In the genomic region with DNA sequence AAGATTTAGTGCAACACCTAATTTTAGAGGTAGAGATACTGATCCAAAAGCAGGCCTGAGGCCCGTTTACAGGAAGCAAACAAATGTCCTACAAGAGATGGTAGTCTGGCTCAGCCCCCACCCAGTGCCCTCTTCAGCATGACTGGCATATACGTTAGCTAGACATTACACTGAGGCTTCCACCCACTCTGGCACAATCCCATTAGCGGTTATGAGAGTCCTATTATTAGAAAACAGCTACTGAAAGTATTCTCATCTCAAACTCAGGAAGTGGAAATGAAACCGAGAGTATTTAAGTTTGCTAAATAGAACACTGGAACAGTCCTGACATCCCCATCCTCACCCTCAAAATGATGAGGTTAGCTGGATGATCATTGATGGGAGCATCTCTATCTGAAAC, we compare ENCODE assay signal across 18 mouse cellular contexts.
DNase-seq lines count a peak whose midpoint lies in the region; ATAC-seq lines count a peak whose summit lies in the region.
"Had no signal": no experiment of that assay in that cellular context is flagged by ENCODE, and none has a peak within 500 bp of the region (broad histone marks: within the 10 kb centered on the region; RNA-seq: fewer than 3 reads in every experiment).

No protein-coding gene starts in this region.

- DNase-seq in heart, adult 8-10 months (ENCODE audit: low spot score), result peak; percentile 19
- no peak for DNase-seq in heart, embryonic 10.5 days (ENCODE audit: low spot score)
- DNase-seq in layer of hippocampus, adult 9-11 months, result peak; percentile 46
- DNase-seq in layer of hippocampus, postnatal 25 days (ENCODE audit: extremely low spot score in 1 of 2, low spot score in 1 of 2), result no peak
- DNase-seq in ovary, postnatal 14 days (ENCODE audit: low spot score), result no peak
- DNase-seq: cerebellum, adult 9-10 months; kidney, postnatal 25 days; lung, adult 18-20 months; spleen, adult 18-20 months; thymus, postnatal 36 days had no signal

- no peaks in the 10 kb centered on the region for H3K9me3 ChIP-seq in heart, embryonic 10.5 days
- no peaks in the 10 kb centered on the region for H3K9me3 ChIP-seq in intestine, embryonic 15.5 days
- H3K9me3 ChIP-seq: embryonic facial prominence, embryonic 15.5 days; forebrain, embryonic 12.5 days; hindbrain, embryonic 13.5 days had no signal

- no peak overlapping the region for H3K9ac ChIP-seq in intestine, embryonic 15.5 days
- H3K9ac ChIP-seq: embryonic facial prominence, embryonic 15.5 days; forebrain, embryonic 12.5 days; hindbrain, embryonic 13.5 days had no signal

- H3K4me3 ChIP-seq in heart, embryonic 10.5 days, result no peak overlapping the region
- H3K4me3 ChIP-seq in intestine, embryonic 15.5 days (replicated peaks), result no peak overlapping the region
- H3K4me3 ChIP-seq: embryonic facial prominence, embryonic 15.5 days; forebrain, embryonic 12.5 days; hindbrain, embryonic 13.5 days; left cerebral cortex, adult 2 months had no signal

- WGBS in heart, embryonic 10.5 days, result 68% methylated on average over 4 of the region's 4 CpGs
- 82% methylated on average over 4 of the region's 4 CpGs for WGBS in intestine, embryonic 15.5 days

- no peak overlapping the region for H3K27ac ChIP-seq in heart, embryonic 10.5 days
- no peak overlapping the region for H3K27ac ChIP-seq in intestine, embryonic 15.5 days
- H3K27ac ChIP-seq: embryonic facial prominence, embryonic 15.5 days; forebrain, embryonic 12.5 days; hindbrain, embryonic 13.5 days; left cerebral cortex, adult 2 months had no signal

- no peaks in the 10 kb centered on the region for H3K27me3 ChIP-seq in heart, embryonic 10.5 days (ENCODE audit: insufficient read depth, poor library complexity, severe bottlenecking)
- H3K27me3 ChIP-seq in intestine, embryonic 15.5 days (replicated peaks), result no peaks in the 10 kb centered on the region
- H3K27me3 ChIP-seq: embryonic facial prominence, embryonic 15.5 days; forebrain, embryonic 12.5 days; hindbrain, embryonic 13.5 days had no signal

- no peak overlapping the region for H3K4me2 ChIP-seq in intestine, embryonic 15.5 days (replicated peaks)
- H3K4me2 ChIP-seq: embryonic facial prominence, embryonic 15.5 days; forebrain, embryonic 12.5 days; hindbrain, embryonic 13.5 days had no signal

- peaks cover 10% of the 10 kb centered on the region; the same call in 1 of the 2 replicates for H3K4me1 ChIP-seq in heart, embryonic 10.5 days
- no peaks in the 10 kb centered on the region for H3K4me1 ChIP-seq in intestine, embryonic 15.5 days (replicated peaks)
- H3K4me1 ChIP-seq: embryonic facial prominence, embryonic 15.5 days; forebrain, embryonic 12.5 days had no signal

- peak; percentile 13 for ATAC-seq in CD4-positive, CD25-positive, alpha-beta regulatory T cell, adult 4 months
- ATAC-seq in megakaryocyte progenitor cell, adult 5-6 weeks (replicated peaks; ENCODE audit: poor library complexity), result peak; percentile 94
- no peak for ATAC-seq in intestine, embryonic 15.5 days
- ATAC-seq: intestine, embryonic 16.5 days had no signal

- no peaks in the 10 kb centered on the region for H3K36me3 ChIP-seq in heart, embryonic 10.5 days
- H3K36me3 ChIP-seq in intestine, embryonic 15.5 days, result no peaks in the 10 kb centered on the region
- H3K36me3 ChIP-seq: embryonic facial prominence, embryonic 15.5 days; forebrain, embryonic 12.5 days; hindbrain, embryonic 13.5 days had no signal

Comparison
In these comparisons a context has a peak if more than half of its experiments do, and no peak if none do; other contexts are left out.
1. DNase-seq: peak in heart, adult 8-10 months (single experiment) and layer of hippocampus, adult 9-11 months (single experiment); none in heart, embryonic 10.5 days (single experiment), layer of hippocampus, postnatal 25 days (0 of 2) and ovary, postnatal 14 days (single experiment).